Mouse (Mus musculus) brain, embryonic 14.5 days (tissue): ENCODE measurements around the gene Cyp2c65. TPM values are rescaled to one million over a fixed set of nuclear protein-coding genes. Genes with fewer than 3 reads are reported as not detected.
"Not testable (repeated sequence)": the region's sequence is repeated elsewhere in the genome, so short reads cannot be mapped to it uniquely, and the experiment has no call there.

Source experiments
- DNase-seq: peaks from one replicate; pipeline ENCODE4 v3.0.0-alpha.2; 2011; ENCODE audit warnings: low read depth
- CTCF ChIP-seq: fragments of 200-500 bp; IDR thresholded peaks from 2 replicates; pipeline ENCODE4 v1.5.1; 2012; ENCODE audit warnings: inconsistent platforms, mild to moderate bottlenecking, moderate library complexity, borderline replicate concordance; ENCODE audit not compliant: insufficient read depth, insufficient read length; ENCODE audit errors: extremely low read depth
- POLR2A ChIP-seq: fragments of 200-500 bp; IDR thresholded peaks from 2 replicates; pipeline ENCODE4 v1.6.1; 2012; ENCODE audit warnings: mild to moderate bottlenecking, inconsistent platforms, borderline replicate concordance; ENCODE audit not compliant: poor library complexity, insufficient read depth, insufficient read length, severe bottlenecking; ENCODE audit errors: extremely low read depth
- polyA plus RNA-seq: library from polyadenylated mRNA; depleted of rRNA; stranded (reverse); fragments of >200 nt; gene quantifications from 2 replicates; pipeline ENCODE4 v1.2.3, GENCODE M21; 2012; rRNA removed

The Cyp2c65 gene
- polyA plus RNA-seq, result 0.12 TPM in 1 of 2 replicates, not detected in the other

- no peak for TF ChIP-seq CTCF
- no peak for TF ChIP-seq POLR2A
- DNase-seq, result no peak
These were observed at the start of gene Cyp2c65 for GRCm38 (mm10) chr19:39060719-39061118. TSS of gene Cyp2c65 (plus strand) at chr19:39061015.

- TF ChIP-seq POLR2A (no peak), CTCF (no peak)
- no peak for DNase-seq
These were observed 2.9 kb upstream of the Cyp2c65 start for GRCm38 (mm10) chr19:39057928-39058327.

- DNase-seq, result not testable (repeated sequence)
These were observed 38.0 kb downstream of the Cyp2c65 start for GRCm38 (mm10) chr19:39098779-39099178.

- TF ChIP-seq POLR2A (no peak), CTCF (no peak)
- DNase-seq, result no peak
These were observed 52.8 kb downstream of the Cyp2c65 start, which contains the start of gene Cyp2c66 for GRCm38 (mm10) chr19:39113644-39114043. TSS of gene Cyp2c66 (plus strand) at chr19:39113898.

Other genes starting within 250 kb of the Cyp2c65 start
- gene Noc3l, start 241.8 kb upstream of the Cyp2c65 start, polyA plus RNA-seq, result 11.3 and 13.1 TPM in 2 replicates
- 10.1 and 12.1 TPM in 2 replicates for gene Tbc1d12, start 224.4 kb upstream of the Cyp2c65 start, polyA plus RNA-seq
- gene Hells, start 130.1 kb upstream of the Cyp2c65 start, polyA plus RNA-seq, result 11.2 and 18.0 TPM in 2 replicates
- gene Cyp2c55, start 54.0 kb upstream of the Cyp2c65 start, polyA plus RNA-seq, result 0.08 and 0.14 TPM in 2 replicates
- not detected in 2 replicates for gene Cyp2c66, start 52.9 kb downstream of the Cyp2c65 start, polyA plus RNA-seq
- gene Cyp2c29, start 208.4 kb downstream of the Cyp2c65 start, polyA plus RNA-seq, result not detected in 2 replicates